ENCODE assay signal across 8 mouse cellular contexts in the genomic region with DNA sequence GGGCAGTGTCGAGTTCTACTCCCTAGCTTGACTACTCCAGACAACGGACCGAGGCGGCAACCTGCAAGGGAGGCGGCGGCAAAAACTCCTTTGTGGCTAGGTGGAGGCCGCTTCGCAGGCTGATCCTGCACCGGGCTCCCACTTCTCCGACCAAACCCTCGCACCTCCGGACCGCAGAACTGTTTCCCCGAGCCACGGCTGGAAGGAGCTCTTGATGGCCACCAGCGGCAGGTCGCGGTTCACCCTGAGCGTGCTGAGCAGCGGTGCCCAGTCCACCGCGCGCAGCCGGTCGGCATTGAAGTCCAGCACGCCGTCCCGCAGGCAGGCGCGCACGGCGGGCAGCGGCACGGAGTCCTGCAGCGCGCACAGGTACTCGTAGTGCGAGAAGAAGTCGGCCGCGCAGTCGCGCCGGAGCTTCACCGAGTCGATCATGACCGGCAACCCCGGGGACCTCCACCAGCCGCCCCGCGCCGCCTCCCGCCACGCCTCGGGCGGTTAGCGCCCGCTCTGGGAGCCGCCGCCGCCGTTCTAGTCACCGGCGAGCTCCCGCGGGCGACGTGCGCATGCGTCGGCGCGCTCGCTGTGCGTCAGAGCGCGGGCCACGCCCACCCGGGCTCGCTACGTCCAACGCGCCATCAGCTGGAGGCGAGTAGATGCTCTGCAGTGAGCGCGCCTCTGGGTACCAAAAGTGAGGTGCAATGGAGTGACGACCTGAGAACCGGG. TPM values are rescaled to one million over a fixed set of nuclear protein-coding genes. Genes with fewer than 3 reads are reported as not detected.
DNase-seq lines count a peak whose midpoint lies in the region; ATAC-seq lines count a peak whose summit lies in the region.

A gene (minus strand): TSS at position 541 of the 723 bp plus-strand sequence.

- H3K36me3 ChIP-seq in heart, embryonic 14.5 days (ENCODE audit: control insufficient read depth, insufficient read depth, low read length), result peaks cover 13% of the 10 kb centered on the region
- H3K36me3 ChIP-seq in liver, embryonic 13.5 days, result peaks cover 5% of the 10 kb centered on the region; the same call in 1 of the 2 replicates
- H3K36me3 ChIP-seq in stomach, embryonic 16.5 days (ENCODE audit: control insufficient read depth, insufficient read depth, low read length), result no peaks in the 10 kb centered on the region

- H3K27ac ChIP-seq in heart, embryonic 14.5 days (replicated peaks in 1 of 2; ENCODE audit: control insufficient read depth in 1 of 2, insufficient read depth in 1 of 2, low read depth in 2 of 2, low read length in 2 of 2), result peak within 1 kb of the TSS; percentile 42 to 77
- peak within 1 kb of the TSS; percentile 80 for H3K27ac ChIP-seq in liver, embryonic 13.5 days
- H3K27ac ChIP-seq in stomach, embryonic 16.5 days (ENCODE audit: low read length), result peak within 1 kb of the TSS; percentile 77

- WGBS in heart, embryonic 14.5 days, result under 1% methylated on average over 87 of the region's 88 CpGs
- under 1% methylated on average over 88 of the region's 88 CpGs for WGBS in liver, embryonic 13.5 days (ENCODE audit: insufficient replicate concordance)
- under 1% methylated on average over 88 of the region's 88 CpGs for WGBS in stomach, embryonic 16.5 days

- peaks cover 2 to 7% of the 10 kb centered on the region in 2 experiments; a peak in 1 of 4 replicates for H3K4me1 ChIP-seq in heart, embryonic 14.5 days (ENCODE audit: control insufficient read depth in 2 of 2, insufficient read depth in 2 of 2, low read length in 2 of 2)
- peaks cover 25% of the 10 kb centered on the region for H3K4me1 ChIP-seq in liver, embryonic 13.5 days (replicated peaks)
- H3K4me1 ChIP-seq in stomach, embryonic 16.5 days (ENCODE audit: control insufficient read depth, insufficient read depth, low read length), result peaks cover 6% of the 10 kb centered on the region

- ATAC-seq in erythroid progenitor cell, adult 5-6 weeks (replicated peaks; ENCODE audit: low FRiP score, poor library complexity, severe bottlenecking), result peak; percentile 92
- ATAC-seq in heart, embryonic 14.5 days (ENCODE audit: insufficient number of reproducible peaks, insufficient read depth, low FRiP score, low read depth), result peak; percentile 90
- ATAC-seq in liver, embryonic 13.5 days (ENCODE audit: low read depth), result peak; percentile 93
- peak; percentile 92 for ATAC-seq in stomach, embryonic 16.5 days (ENCODE audit: insufficient read depth, low FRiP score)

- DNase-seq in CD4-positive helper T cell, adult 2 months (ENCODE audit: low read depth, low spot score), result peak; percentile 94
- peak; percentile 72 for DNase-seq in brain, embryonic 18.5 days (ENCODE audit: low read depth, low spot score)
- peak; percentile 95 for DNase-seq in kidney, postnatal 14 days
- DNase-seq in liver, embryonic 13.5 days, result peak; percentile 86
- peak; percentile 92 for DNase-seq in neural tube, embryonic 10.5 days (ENCODE audit: extremely low spot score, low spot score)

- H3K4me3 ChIP-seq in heart, embryonic 14.5 days (ENCODE audit: control insufficient read depth in 1 of 2, insufficient read depth in 1 of 2, low read depth in 1 of 2, low read length in 2 of 2), result peak within 1 kb of the TSS; percentile 74 to 84
- peak within 1 kb of the TSS; percentile 82 for H3K4me3 ChIP-seq in liver, embryonic 13.5 days (replicated peaks)
- peak within 1 kb of the TSS; percentile 87 for H3K4me3 ChIP-seq in stomach, embryonic 16.5 days (replicated peaks; ENCODE audit: low read length)

- peak within 1 kb of the TSS; percentile 93 for H3K4me2 ChIP-seq in heart, embryonic 14.5 days (ENCODE audit: low read length)
- peak within 1 kb of the TSS; percentile 89 for H3K4me2 ChIP-seq in liver, embryonic 13.5 days
- H3K4me2 ChIP-seq in stomach, embryonic 16.5 days (ENCODE audit: low read depth, low read length), result peak within 1 kb of the TSS; percentile 95

- H3K9ac ChIP-seq in heart, embryonic 14.5 days (ENCODE audit: low read length), result peak within 1 kb of the TSS; percentile 81
- H3K9ac ChIP-seq in liver, embryonic 13.5 days, result peak within 1 kb of the TSS; percentile 89
- peak within 1 kb of the TSS; percentile 91 for H3K9ac ChIP-seq in stomach, embryonic 16.5 days (ENCODE audit: low read length)

- H3K9me3 ChIP-seq in heart, embryonic 14.5 days (ENCODE audit: control insufficient read depth, low read length), result no peaks in the 10 kb centered on the region
- H3K9me3 ChIP-seq in liver, embryonic 13.5 days (replicated peaks), result no peaks in the 10 kb centered on the region
- no peaks in the 10 kb centered on the region for H3K9me3 ChIP-seq in stomach, embryonic 16.5 days (replicated peaks; ENCODE audit: control insufficient read depth, low read length)

- no peaks in the 10 kb centered on the region for H3K27me3 ChIP-seq in heart, embryonic 14.5 days (ENCODE audit: control insufficient read depth, insufficient read depth, low read length)
- H3K27me3 ChIP-seq in liver, embryonic 13.5 days, result no peaks in the 10 kb centered on the region
- H3K27me3 ChIP-seq in stomach, embryonic 16.5 days (ENCODE audit: control insufficient read depth, insufficient read depth, low read length), result no peaks in the 10 kb centered on the region

RNA-seq across cellular contexts. Expression of the gene that starts here (rescaled TPM):
- 2.5 and 8.4 TPM in 2 replicates for total RNA-seq in erythroid progenitor cell, adult 5-6 weeks (2015; ENCODE audit: low replicate concordance)
- total RNA-seq in erythroid progenitor cell, adult 5-6 weeks (2017; ENCODE audit: low replicate concordance), result 4.1 and 8.9 TPM in 2 replicates
- polyA plus RNA-seq in heart, embryonic 14.5 days (2014; fragmentation: Nextera tagmentation; extraction: Ambion mirVana), result 12.4 and 12.7 TPM in 2 replicates
- 12.8 and 13.3 TPM in 2 replicates for polyA plus RNA-seq in liver, embryonic 13.5 days (2015; fragmentation: Nextera tagmentation; extraction: Ambion mirVana)
- 17.4 and 18.2 TPM in 2 replicates for polyA plus RNA-seq in stomach, embryonic 16.5 days (2015; fragmentation: Nextera tagmentation; extraction: Ambion mirVana)

Comparison
In these comparisons a context has a peak if more than half of its experiments do, and no peak if none do; other contexts are left out.
1. Peak in every context shown above with its lines: DNase-seq, ATAC-seq, H3K4me3 ChIP-seq and H3K27ac ChIP-seq.